21 mouse cellular contexts compared by ENCODE assay signal in genomic region chr5:90579556-90579955, GRCm38 (mm10). TPM values are rescaled to one million over a fixed set of nuclear protein-coding genes. Genes with fewer than 3 reads are reported as not detected.
"Had no signal": no experiment of that assay in that cellular context is flagged by ENCODE, and none has a peak within 500 bp of the region (broad histone marks: within the 10 kb centered on the region; RNA-seq: fewer than 3 reads in every experiment).

No protein-coding gene starts in this region.

- H3K9ac ChIP-seq: hindbrain, embryonic 15.5 days; limb, embryonic 15.5 days; liver, embryonic 13.5 days; lung, embryonic 14.5 days; midbrain, embryonic 13.5 days; neural tube, embryonic 13.5 days; stomach, embryonic 15.5 days had no signal

- ATAC-seq: intestine, postnatal 0 days; midbrain, embryonic 13.5 days; midbrain, embryonic 16.5 days had no signal

- H3K36me3 ChIP-seq: hindbrain, embryonic 15.5 days; limb, embryonic 15.5 days; liver, embryonic 13.5 days; midbrain, embryonic 10.5 days; midbrain, embryonic 13.5 days; neural tube, embryonic 13.5 days; stomach, embryonic 15.5 days had no signal

- DNase-seq: kidney, postnatal 25 days; layer of hippocampus, adult 9-11 months; liver, embryonic 13.5 days; lung, embryonic 14.5 days; retina, postnatal 1 day; right cerebral cortex, postnatal 25 days; spleen, adult 18-20 months; thymus, postnatal 25 days had no signal

- H3K4me3 ChIP-seq: hindbrain, embryonic 15.5 days; layer of hippocampus, adult 2 months; limb, embryonic 15.5 days; liver, embryonic 13.5 days; megakaryocyte, embryonic 14.5 days; midbrain, embryonic 10.5 days; midbrain, embryonic 13.5 days; myocyte; neural tube, embryonic 13.5 days; stomach, embryonic 15.5 days had no signal

- H3K27me3 ChIP-seq: hindbrain, embryonic 15.5 days; limb, embryonic 15.5 days; liver, embryonic 13.5 days; midbrain, embryonic 13.5 days; neural tube, embryonic 13.5 days; stomach, embryonic 15.5 days had no signal

- H3K9me3 ChIP-seq: hindbrain, embryonic 15.5 days; limb, embryonic 15.5 days; liver, embryonic 13.5 days; midbrain, embryonic 10.5 days; midbrain, embryonic 13.5 days; neural tube, embryonic 13.5 days; stomach, embryonic 15.5 days had no signal

- H3K27ac ChIP-seq: hindbrain, embryonic 15.5 days; layer of hippocampus, adult 2 months; limb, embryonic 15.5 days; liver, embryonic 13.5 days; midbrain, embryonic 10.5 days; midbrain, embryonic 13.5 days; neural tube, embryonic 13.5 days; stomach, embryonic 15.5 days had no signal

- H3K4me1 ChIP-seq: hindbrain, embryonic 15.5 days; limb, embryonic 15.5 days; liver, embryonic 13.5 days; megakaryocyte, embryonic 14.5 days; midbrain, embryonic 13.5 days; neural tube, embryonic 13.5 days had no signal

- H3K4me2 ChIP-seq: hindbrain, embryonic 15.5 days; limb, embryonic 15.5 days; liver, embryonic 13.5 days; lung, embryonic 14.5 days; midbrain, embryonic 13.5 days; neural tube, embryonic 13.5 days; stomach, embryonic 15.5 days had no signal

RNA-seq across cellular contexts. Expression of gene 5830473C10Rik, which starts 18.6 kb away (rescaled TPM):
- polyA plus RNA-seq: hindbrain, embryonic 15.5 days; limb, embryonic 11.5 days; limb, embryonic 15.5 days; midbrain, embryonic 10.5 days; midbrain, embryonic 13.5 days; midbrain, embryonic 16.5 days; myocyte; neural tube, embryonic 13.5 days; thymus, postnatal 0 days had no signal
